In genomic region chr11:4266271-4267201, GRCm38 (mm10) we compare ENCODE assay signal across 8 mouse cellular contexts. TPM values are rescaled to one million over a fixed set of nuclear protein-coding genes. Genes with fewer than 3 reads are reported as not detected.
A peak's percentile ranks its signal among the peaks of the same experiment; 100 is the strongest.
DNase-seq lines count a peak whose midpoint lies in the region; ATAC-seq and TF ChIP-seq lines count a peak whose summit lies in the region.

No protein-coding gene starts in this region.

- ATAC-seq in heart, embryonic 13.5 days (ENCODE audit: extremely low read depth, insufficient number of reproducible peaks, low FRiP score, low TSS enrichment): no peak
- ATAC-seq in kidney, embryonic 16.5 days (ENCODE audit: low FRiP score, low TSS enrichment): peak; percentile 67; the same call in 1 of the 2 replicates
- no peak for ATAC-seq in activated CD4-positive, CD25-positive, alpha-beta regulatory T cell, adult 4 months

- DNase-seq in ovary, postnatal 14 days (ENCODE audit: low spot score): peak; percentile 56
- no peak for DNase-seq in ovary, adult 18-20 months (ENCODE audit: low spot score)
- peak; percentile 28 for DNase-seq in brain, embryonic 14.5 days (ENCODE audit: low read depth)
- peak; percentile 60 for DNase-seq in urinary bladder, postnatal 14 days (ENCODE audit: low spot score)

- peak overlapping the region; percentile 70 for H3K4me3 ChIP-seq in heart, embryonic 13.5 days
- H3K4me3 ChIP-seq in kidney, embryonic 16.5 days (ENCODE audit: low read length): peak overlapping the region; percentile 66
- H3K4me3 ChIP-seq in macrophage (ENCODE audit: inconsistent target): peak overlapping the region; percentile 23

- TF ChIP-seq POLR2A in brain, embryonic 14.5 days (IDR thresholded peaks at IDR 0.05; ENCODE audit: borderline replicate concordance, extremely low read depth, insufficient read depth, insufficient read length, poor library complexity, severe bottlenecking): no peak

- peak overlapping the region; percentile 91 for H3K4me2 ChIP-seq in heart, embryonic 13.5 days
- H3K4me2 ChIP-seq in kidney, embryonic 16.5 days (replicated peaks; ENCODE audit: low read depth, low read length): peak overlapping the region; percentile 94

- TF ChIP-seq CTCF in brain, embryonic 14.5 days (IDR thresholded peaks at IDR 0.05; ENCODE audit: borderline replicate concordance, extremely low read depth, insufficient read depth, insufficient read length): no peak

- no peaks in the 10 kb centered on the region for H3K36me3 ChIP-seq in heart, embryonic 13.5 days
- H3K36me3 ChIP-seq in kidney, embryonic 16.5 days (ENCODE audit: insufficient read depth, low read length): no peaks in the 10 kb centered on the region
- H3K36me3 ChIP-seq in macrophage (ENCODE audit: inconsistent target): no peaks in the 10 kb centered on the region

- WGBS in heart, embryonic 13.5 days: 2% methylated on average over 60 of the region's 61 CpGs
- WGBS in kidney, embryonic 16.5 days: under 1% methylated on average over 59 of the region's 61 CpGs
- 1% methylated on average over 41 of the region's 61 CpGs for WGBS in macrophage (ENCODE audit: missing documents)

- no peaks in the 10 kb centered on the region for H3K79me2 ChIP-seq in macrophage (ENCODE audit: inconsistent target)

- peaks cover 49% of the 10 kb centered on the region for H3K4me1 ChIP-seq in heart, embryonic 13.5 days
- H3K4me1 ChIP-seq in kidney, embryonic 16.5 days (ENCODE audit: insufficient read depth, low read length): peaks cover 47% of the 10 kb centered on the region

- peaks cover 84% of the 10 kb centered on the region for H3K27me3 ChIP-seq in heart, embryonic 13.5 days (replicated peaks)
- peaks cover 20% of the 10 kb centered on the region for H3K27me3 ChIP-seq in kidney, embryonic 16.5 days (ENCODE audit: insufficient read depth, low read length)

- H3K27ac ChIP-seq in heart, embryonic 13.5 days (replicated peaks): no peak overlapping the region
- H3K27ac ChIP-seq in kidney, embryonic 16.5 days (ENCODE audit: low read length): no peak overlapping the region
- H3K27ac ChIP-seq in macrophage: no peak overlapping the region

- H3K9ac ChIP-seq in heart, embryonic 13.5 days: peak overlapping the region; percentile 82
- peak overlapping the region; percentile 73 for H3K9ac ChIP-seq in kidney, embryonic 16.5 days (replicated peaks; ENCODE audit: low read length)

- no peaks in the 10 kb centered on the region for H3K9me3 ChIP-seq in heart, embryonic 13.5 days
- no peaks in the 10 kb centered on the region for H3K9me3 ChIP-seq in kidney, embryonic 16.5 days (ENCODE audit: low read length)

RNA-seq across cellular contexts. Expression of gene Lif, which starts 9.2 kb away (rescaled TPM):
- 0.06 and 0.11 TPM in 2 replicates for polyA plus RNA-seq in brain, embryonic 14.5 days (2012; rRNA removed)
- 0.10 and 0.56 TPM in 2 replicates for polyA plus RNA-seq in heart, embryonic 13.5 days (2015; fragmentation: Nextera tagmentation; extraction: Ambion mirVana)
- polyA plus RNA-seq in kidney, embryonic 16.5 days (2015; fragmentation: Nextera tagmentation; extraction: Ambion mirVana): 0.05 and 0.09 TPM in 2 replicates
- total RNA-seq in macrophage (2018; cell fraction: chromatin; rRNA removed): 10 to 100 TPM in 5 of 26 experiments, 1 to 10 TPM in 4, under 1 TPM in 8, not detected in 9; 0.13 to 94.1 (median 1.3) TPM
- 10 to 100 TPM in 3 of 26 experiments, 1 to 10 TPM in 2, under 1 TPM in 17, not detected in 4; 0.03 to 32.8 (median 0.21) TPM for total RNA-seq in macrophage (2018; cell fraction: cytosol; rRNA removed)
- total RNA-seq in macrophage (2018; cell fraction: nucleus; rRNA removed): 100 to 1,000 TPM in 1 of 26 experiments, 10 to 100 TPM in 3, 1 to 10 TPM in 7, under 1 TPM in 10, not detected in 5; 0.17 to 116 (median 1.0) TPM
- 0.06 to 0.14 TPM in 2 of 3 replicates, not detected in the other for polyA plus RNA-seq in macrophage (2018)
- polyA plus RNA-seq in activated CD4-positive, CD25-positive, alpha-beta regulatory T cell, adult 4 months (2017; shearing (Covaris generic)): 1 to 10 TPM; 2.9 to 6.6 TPM

RNA-seq across cellular contexts. Expression of gene Osm, which starts 30.3 kb away (rescaled TPM):
- 0.04 and 0.05 TPM in 2 replicates for polyA plus RNA-seq in brain, embryonic 14.5 days (2012; rRNA removed)
- polyA plus RNA-seq in heart, embryonic 13.5 days (2015; fragmentation: Nextera tagmentation; extraction: Ambion mirVana): 0.08 TPM in 1 of 2 replicates, not detected in the other
- not detected in 2 replicates for polyA plus RNA-seq in kidney, embryonic 16.5 days (2015; fragmentation: Nextera tagmentation; extraction: Ambion mirVana)
- total RNA-seq in macrophage (2018; cell fraction: chromatin; rRNA removed): 100 to 1,000 TPM in 1 of 26 experiments, 10 to 100 TPM in 21, 1 to 10 TPM in 4; 5.0 to 109 (median 19.2) TPM
- 100 to 1,000 TPM in 7 of 26 experiments, 10 to 100 TPM in 16, 1 to 10 TPM in 3; 6.2 to 178 (median 25.6) TPM for total RNA-seq in macrophage (2018; cell fraction: cytosol; rRNA removed)
- 100 to 1,000 TPM in 8 of 26 experiments, 10 to 100 TPM in 18; 12.8 to 152 (median 30.9) TPM for total RNA-seq in macrophage (2018; cell fraction: nucleus; rRNA removed)
- polyA plus RNA-seq in macrophage (2018): 9.4 to 10.8 TPM (median 9.9 TPM) in 3 replicates
- 10 to 100 TPM; 18.0 to 19.8 TPM for polyA plus RNA-seq in activated CD4-positive, CD25-positive, alpha-beta regulatory T cell, adult 4 months (2017; shearing (Covaris generic))

RNA-seq across cellular contexts. Expression of gene Castor1, which starts 48.5 kb away (rescaled TPM):
- polyA plus RNA-seq in brain, embryonic 14.5 days (2012; rRNA removed): 1.9 and 2.7 TPM in 2 replicates
- polyA plus RNA-seq in heart, embryonic 13.5 days (2015; fragmentation: Nextera tagmentation; extraction: Ambion mirVana): 3.5 and 4.6 TPM in 2 replicates
- polyA plus RNA-seq in kidney, embryonic 16.5 days (2015; fragmentation: Nextera tagmentation; extraction: Ambion mirVana): 6.8 and 7.6 TPM in 2 replicates
- 1 to 10 TPM in 12 of 26 experiments, under 1 TPM in 7, not detected in 7; 0.44 to 4.1 (median 1.3) TPM for total RNA-seq in macrophage (2018; cell fraction: chromatin; rRNA removed)
- 1 to 10 TPM; 1.1 to 5.2 (median 2.6) TPM for total RNA-seq in macrophage (2018; cell fraction: cytosol; rRNA removed)
- 1 to 10 TPM in 16 of 26 experiments, under 1 TPM in 7, not detected in 3; 0.30 to 3.1 (median 1.4) TPM for total RNA-seq in macrophage (2018; cell fraction: nucleus; rRNA removed)
- 2.2 to 3.4 TPM (median 2.2 TPM) in 3 replicates for polyA plus RNA-seq in macrophage (2018)
- 10 to 100 TPM; 37.5 to 42.0 TPM for polyA plus RNA-seq in activated CD4-positive, CD25-positive, alpha-beta regulatory T cell, adult 4 months (2017; shearing (Covaris generic))
